Mouse (Mus musculus): ENCODE results near the gene Clta.

- TF ChIP-seq ZC3H11A (IDR thresholded peaks at IDR 0.05; ENCODE audit: borderline replicate concordance, low read depth, low read length): no peak
- no peak for TF ChIP-seq HCFC1 (IDR thresholded peaks at IDR 0.05; ENCODE audit: borderline replicate concordance, insufficient read depth, low read length)
- TF ChIP-seq MAFK (IDR thresholded peaks at IDR 0.05; ENCODE audit: insufficient read depth, low read depth, low read length): no peak
Measured at GRCm38 (mm10) chr4:44029661-44030066, 25.4 kb downstream of the Clta start.
